Mouse (Mus musculus) embryonic fibroblast, embryonic 13.5 days (primary cell): Measurements from ENCODE around the gene Mdp1.

ENCODE experiments used
- CTCF ChIP-seq: IDR thresholded peaks from 2 replicates; pipeline ENCODE4 v1.5.1; 2011; ENCODE audit warnings: mild to moderate bottlenecking, control low read depth, low read length, moderate library complexity, borderline replicate concordance; ENCODE audit not compliant: insufficient read depth
- POLR2A ChIP-seq: IDR thresholded peaks from 2 replicates; pipeline ENCODE4 v1.6.1; 2011; ENCODE audit warnings: low read depth, mild to moderate bottlenecking, control low read depth, low read length, moderate library complexity

GRCm38 (mm10) chr14:55614565-55615178 is 45.6 kb downstream of the Mdp1 start:
- TF ChIP-seq POLR2A (no peak), CTCF (no peak)
